Mouse (Mus musculus) E14TG2a.4 (cell line): ENCODE data around the gene Gmip.

ENCODE experiments used
- CTCF ChIP-seq: conservative IDR thresholded peaks from 2 replicates; pipeline ENCODE4 v1.5.1; 2014; ENCODE audit warnings: low read length
- NANOG ChIP-seq: IDR thresholded peaks from 2 replicates; pipeline ENCODE4 v1.6.1; 2014; ENCODE audit warnings: borderline replicate concordance, low read length, mixed read lengths
- POU5F1 ChIP-seq: IDR thresholded peaks from 2 replicates; pipeline ENCODE4 v1.6.1; 2014; ENCODE audit warnings: low read length, borderline replicate concordance

DNA sequence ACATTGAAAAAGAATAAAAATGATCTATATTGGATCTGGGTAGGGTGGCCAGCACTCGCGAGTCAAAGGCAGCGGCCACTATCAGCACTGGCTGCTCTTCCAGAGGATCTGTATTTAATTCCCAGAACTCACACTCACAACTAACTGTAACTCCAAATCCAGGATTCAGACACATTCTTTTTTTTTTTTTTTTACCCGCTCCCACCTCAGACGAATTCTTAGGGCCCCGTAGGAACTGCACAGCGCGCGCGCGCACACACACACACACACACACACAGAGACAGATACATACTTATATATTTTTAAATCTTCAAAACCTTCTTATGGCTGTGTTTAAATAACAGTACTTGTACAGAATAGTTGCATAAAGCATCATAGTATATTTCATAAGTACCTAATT lies 18.1 kb upstream of the Gmip start:
- no peak for TF ChIP-seq CTCF
- no peak for TF ChIP-seq NANOG
- TF ChIP-seq POU5F1: no peak
